Mouse (Mus musculus) G1E (cell line): ENCODE measurements around the gene Tmem165.

Experiments used
- CTCF ChIP-seq: IDR thresholded peaks from 2 replicates; pipeline ENCODE4 v1.5.1; 2012; ENCODE audit warnings: low read depth, low read length, inconsistent platforms, mixed read lengths
- GATA1 ChIP-seq: IDR thresholded peaks from 2 replicates; pipeline ENCODE4 v1.6.1; 2012; ENCODE audit warnings: borderline replicate concordance, low read length, inconsistent platforms, mixed read lengths
- POLR2AphosphoS5 ChIP-seq: IDR thresholded peaks from 2 replicates; pipeline ENCODE4 v1.6.1; 2012; ENCODE audit warnings: low read depth, low read length, inconsistent platforms; ENCODE audit not compliant: insufficient replicate concordance

DNA sequence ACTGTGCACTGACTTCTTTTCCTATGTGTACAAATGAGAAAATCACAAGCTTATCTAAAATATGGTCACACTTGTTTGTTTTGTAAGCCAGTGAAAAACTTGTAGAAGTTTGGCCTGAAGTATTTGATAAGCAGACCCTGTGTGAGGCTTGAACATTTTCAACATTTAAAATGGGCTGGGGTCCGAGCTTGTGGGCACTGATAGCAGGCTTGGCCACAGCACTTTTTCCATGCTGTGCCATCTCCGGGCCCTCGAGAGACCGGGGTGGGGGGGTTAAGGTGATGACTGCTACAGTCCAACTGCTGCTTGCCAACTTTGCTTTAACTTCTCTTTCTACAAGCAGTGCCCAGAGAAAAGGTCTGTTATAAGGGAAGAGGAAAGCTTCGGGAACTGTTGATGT, 24.4 kb downstream of the Tmem165 start:
- TF ChIP-seq CTCF: no peak
- TF ChIP-seq POLR2AphosphoS5: no peak
- no peak for TF ChIP-seq GATA1
